Mouse (Mus musculus) thymus, postnatal 36 days (tissue): ENCODE results near the gene Fam166a.
A peak's percentile ranks its signal among the peaks of the same experiment; 100 is the strongest.

ENCODE experiments used
- DNase-seq, 2 experiments: peaks; one replicate each; pipeline ENCODE4 v3.0.0; 2022; ENCODE audit warnings: mixed read lengths in 2 of 2

Fam166a gene

DNA sequence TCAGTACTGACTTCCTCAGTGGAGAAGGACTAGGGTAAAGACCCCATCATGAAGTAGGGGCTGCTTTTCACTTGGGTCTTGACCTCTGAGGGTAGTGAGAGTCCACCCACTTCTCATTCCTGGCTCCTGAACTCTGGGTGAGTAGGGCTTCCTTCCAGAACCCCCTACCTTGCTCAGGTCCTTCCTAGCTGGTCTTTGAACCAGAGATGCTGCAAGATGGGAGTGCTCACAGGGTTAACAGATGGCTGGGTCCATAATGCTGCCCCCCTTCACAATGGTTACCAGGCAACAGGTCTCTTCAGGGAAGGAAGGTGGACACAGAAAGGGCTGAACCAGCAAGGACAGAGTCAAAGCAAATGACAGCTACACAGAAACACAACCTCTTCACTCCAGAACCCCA lies at the start of gene Fam166a:
Fam166a (plus strand) TSS at position 301 of the 400 bp plus-strand sequence.
- DNase-seq: no peak

DNA sequence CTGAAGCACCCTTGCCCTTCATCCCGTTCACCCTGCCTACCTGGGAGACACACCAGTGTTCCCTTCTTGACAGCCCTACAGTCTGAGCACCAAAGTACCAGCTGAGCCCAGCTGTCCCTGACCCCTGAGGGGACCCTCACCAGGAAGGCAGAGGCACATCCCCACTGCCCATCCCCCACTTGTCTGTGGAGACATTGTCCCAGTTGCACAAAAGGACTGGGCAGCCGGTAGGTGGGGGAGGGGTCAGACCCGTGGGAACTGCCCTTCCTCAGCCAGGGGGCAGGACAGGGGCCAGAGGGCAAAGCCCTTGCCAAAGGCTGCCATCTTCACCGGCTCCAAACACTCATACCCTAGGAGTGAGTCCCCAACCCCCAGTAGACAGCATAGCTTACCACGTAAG lies 48.8 kb upstream of the Fam166a start:
- DNase-seq: no peak

DNA sequence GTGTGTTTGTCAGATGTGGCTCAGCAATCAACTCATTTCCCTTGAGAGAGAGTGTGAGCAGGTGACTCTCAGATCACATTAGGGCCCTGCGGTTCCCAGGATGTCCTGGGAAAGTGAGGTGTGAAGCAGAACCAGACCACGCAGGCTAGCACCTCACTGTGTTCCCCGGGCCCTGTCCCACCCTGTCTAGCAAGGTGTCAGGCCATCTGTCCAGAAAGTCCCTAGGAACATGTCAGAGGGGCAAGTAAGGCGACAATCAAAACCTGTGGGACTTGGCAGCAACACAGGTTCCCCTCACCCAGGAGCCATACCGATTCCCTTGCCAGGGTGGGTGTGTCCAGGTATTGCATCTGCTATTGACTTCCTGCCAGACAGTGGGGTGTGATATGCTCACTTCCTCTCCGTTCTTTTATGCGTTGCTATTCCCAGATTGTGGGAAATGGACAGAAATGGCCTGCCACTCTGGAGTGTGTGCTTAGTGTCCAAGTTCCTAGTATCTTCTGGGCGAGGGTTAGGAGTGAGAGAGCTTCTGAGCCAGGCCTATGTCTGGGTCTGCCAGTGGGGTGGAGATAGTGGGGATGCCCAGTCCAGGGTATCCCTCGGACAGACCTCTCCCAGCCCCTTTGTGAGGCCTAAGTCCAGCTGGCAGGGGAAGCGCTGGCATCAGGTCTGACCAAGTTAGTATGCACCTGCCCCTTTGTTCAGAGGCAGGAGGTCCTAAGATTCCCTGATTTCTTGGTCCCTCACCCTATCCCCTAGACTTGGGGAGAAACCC lies 48.0 kb upstream of the Fam166a start:
- DNase-seq: no peak

DNA sequence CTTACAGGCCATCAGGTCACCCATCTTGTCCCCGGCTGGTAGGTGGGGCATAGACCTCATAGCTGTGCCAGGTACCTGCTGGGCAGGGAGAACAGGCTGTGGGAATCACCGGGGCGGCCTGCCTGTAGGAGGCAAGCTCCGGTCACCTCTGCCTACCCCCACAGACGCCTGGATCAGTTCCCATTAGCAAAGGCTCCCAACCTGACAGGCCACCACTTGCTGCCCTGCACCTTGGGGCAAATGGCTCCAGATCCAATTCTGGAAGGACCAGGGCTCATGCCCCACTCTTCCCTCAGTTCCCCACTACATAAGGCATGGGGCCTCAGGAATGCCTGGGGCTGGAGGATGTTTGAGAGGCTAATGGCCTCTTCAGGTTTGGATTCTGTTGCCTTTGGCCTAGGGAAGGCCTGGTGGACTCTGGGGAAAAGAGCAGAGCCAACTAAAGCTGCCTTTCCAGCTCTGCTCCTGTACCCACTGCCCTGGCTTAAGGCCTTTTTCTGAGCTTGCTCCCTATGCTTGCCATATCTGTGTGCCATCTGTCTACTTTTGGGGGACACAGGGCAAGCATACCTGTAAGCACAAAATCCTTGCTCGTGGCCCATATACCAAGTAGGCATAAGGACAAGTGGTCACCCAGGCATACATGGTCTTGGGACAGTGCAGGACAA lies 47.3 kb upstream of the Fam166a start:
- no peak for DNase-seq

DNA sequence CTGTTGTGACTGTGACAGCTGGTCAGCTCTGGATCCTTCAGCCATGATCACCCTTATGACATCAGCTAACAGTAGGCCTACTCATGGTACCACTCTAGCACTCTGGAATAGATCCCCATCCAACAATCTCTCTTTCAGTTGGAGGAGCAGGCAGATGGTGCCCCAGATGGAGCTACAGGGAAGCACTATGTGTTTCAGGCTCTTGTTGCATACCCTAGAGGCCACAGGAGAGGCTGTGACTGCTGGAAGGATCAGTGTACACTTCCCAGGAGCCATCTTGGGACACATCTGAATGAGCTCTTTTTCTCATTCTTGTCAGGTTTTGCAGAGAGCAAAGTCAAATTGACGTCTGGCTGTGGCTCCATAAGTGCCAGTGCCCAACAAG lies 46.8 kb upstream of the Fam166a start:
- DNase-seq: no peak

DNA sequence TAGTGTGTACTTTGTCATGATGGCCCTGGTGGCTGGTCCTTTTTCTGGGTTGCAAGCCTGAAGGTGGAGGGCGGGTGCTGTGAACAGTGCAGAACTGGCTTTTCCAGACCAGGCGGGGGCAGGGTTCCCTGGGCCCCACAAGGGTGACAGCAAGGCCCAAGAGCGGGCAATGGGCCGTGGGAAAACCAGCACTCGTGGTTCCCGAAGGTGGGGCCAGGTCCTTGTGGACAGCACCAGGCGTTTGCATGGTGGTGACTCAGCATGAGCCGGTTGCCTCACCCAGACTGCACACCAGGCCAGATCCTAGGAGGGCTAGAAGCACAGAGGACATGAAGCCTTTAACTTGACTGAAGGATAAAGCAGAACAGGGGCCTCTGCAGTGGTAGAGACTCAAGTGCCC lies 45.9 kb upstream of the Fam166a start:
- DNase-seq: no peak

DNA sequence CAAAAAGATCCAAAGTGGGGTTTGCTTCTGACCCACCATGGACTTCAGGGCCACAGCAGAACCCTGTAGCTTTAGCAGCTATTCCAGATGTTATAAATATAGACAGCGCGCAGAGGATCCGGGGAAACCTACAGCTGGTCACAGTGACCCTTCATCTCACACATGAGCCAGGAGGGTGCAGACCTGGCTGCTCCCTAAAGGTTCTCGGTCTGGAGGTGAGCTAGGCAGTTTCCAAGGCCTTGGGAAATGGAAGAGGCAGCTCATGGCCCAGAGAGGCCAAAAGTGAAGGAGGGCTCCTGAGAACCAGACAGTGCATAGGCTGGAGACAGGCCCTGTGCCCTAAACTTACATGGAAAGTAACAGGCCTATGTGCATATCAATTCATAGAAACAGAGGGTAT lies 44.7 kb upstream of the Fam166a start:
- DNase-seq: no peak

DNA sequence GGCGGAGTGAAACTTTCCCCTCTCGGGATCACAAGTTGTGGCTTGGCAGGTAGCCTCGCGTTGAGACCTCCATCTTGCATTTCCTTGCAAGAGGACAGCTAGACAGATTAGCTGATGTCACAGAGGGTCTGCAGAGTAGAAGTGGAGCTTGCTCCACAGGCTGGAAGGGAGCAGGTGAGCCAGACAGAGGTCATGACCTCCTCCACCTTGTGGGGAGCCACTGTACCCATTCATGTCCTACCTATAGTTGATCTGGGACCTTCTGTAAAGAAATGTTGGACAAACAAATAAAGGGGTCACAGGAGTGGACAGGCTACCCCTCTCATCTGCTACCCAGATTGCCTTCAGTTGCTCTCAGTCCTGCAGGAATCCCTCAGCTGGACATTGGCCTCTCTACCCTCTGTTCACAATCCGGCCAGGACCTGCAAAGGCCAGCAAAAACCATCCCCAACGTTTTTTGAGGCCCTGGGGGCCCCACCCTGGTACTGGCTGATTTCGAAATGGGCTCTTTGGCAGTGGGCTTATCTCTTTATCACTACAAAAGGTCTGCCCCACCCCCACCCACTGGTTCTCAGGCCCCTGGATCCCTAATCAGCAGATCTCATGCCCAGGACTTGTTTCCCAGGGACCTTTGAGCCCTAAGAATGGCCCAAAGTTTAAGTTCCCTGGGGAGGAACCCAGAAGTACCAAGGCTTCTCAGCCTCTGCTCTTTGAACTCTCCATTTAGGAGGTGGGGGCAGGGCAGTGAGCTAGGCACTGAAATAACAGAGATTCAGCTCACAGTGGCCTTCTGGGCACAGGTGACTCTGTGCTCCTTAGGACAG lies 43.5 kb upstream of the Fam166a start:
- no peak for DNase-seq

DNA sequence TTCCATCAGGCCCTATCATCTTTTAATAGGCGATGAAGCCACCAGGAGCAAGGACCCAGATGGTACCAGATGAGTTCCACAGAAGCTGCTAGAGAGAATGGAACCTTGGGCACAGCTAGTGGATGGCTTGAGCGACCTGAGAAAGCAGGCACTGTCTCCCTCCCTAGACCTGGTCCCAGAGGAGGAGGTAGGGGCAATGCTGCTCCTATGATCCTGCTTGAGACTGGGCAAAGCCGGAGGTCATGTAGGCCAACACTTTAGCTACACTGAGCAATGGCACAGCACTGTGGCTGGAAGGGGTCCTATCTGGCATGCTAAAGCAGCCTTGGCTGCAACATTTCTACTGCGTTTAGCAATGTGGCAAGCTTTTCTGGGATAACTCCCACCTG lies 42.9 kb upstream of the Fam166a start:
- DNase-seq: no peak

DNA sequence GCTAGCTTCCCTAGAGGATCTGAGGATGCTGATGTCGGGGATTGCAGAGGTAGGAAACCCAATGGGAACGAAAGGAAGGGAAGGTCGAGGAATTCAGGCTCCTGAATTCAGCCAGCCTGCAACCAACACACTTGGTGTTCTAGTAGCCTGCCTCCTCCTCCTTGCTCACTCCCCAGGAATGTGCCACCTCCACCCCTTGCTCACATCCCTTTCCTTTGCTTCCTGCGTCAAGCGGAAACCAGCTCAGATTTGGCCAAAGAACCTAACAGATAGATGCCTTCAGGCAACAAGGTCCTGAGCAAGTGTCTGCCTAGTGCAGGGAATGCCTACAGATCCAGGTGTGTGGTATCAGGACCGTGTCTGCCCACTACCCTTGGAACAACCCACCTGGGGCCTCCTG lies 42.0 kb upstream of the Fam166a start:
- no peak for DNase-seq

DNA sequence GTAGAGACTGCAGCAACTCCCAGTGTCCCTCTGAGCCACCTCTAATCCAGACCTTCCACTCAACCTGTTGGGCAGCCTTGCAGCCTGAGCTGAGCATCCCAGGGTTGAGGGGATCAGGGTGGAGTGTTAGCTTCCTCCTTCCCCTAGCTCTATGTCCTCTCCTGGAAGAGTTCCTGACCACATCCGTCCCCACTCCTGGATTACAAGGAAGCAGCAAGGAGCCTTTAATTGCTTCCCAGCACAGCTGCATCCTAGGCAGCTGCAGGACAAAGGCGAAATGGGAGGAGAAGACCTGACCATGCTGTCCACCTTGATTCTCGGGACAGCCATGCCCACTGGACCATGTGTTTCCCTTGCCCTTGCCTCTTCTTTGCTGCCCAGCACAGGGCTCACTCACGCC lies 41.5 kb upstream of the Fam166a start:
- DNase-seq: no peak

DNA sequence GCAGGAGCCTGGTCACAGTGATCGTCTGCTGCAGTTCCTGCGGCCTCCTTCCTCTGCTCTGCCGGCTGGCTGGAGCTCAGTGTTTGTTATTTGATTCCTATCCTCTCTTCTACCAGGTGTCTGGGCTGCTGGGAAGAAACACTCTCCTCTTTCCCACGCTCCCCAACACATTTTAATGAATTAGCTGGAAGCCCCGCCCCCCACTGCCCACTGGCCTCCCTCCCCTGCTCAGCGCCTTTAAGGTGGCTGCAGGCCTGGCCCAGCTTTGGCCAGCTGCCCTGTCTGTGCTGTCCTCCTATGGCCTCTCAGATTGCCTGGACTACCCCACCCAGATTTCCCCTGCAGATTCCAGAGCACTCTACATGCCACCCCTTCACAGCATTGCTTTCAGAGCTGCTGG lies 40.9 kb upstream of the Fam166a start:
- no peak for DNase-seq

DNA sequence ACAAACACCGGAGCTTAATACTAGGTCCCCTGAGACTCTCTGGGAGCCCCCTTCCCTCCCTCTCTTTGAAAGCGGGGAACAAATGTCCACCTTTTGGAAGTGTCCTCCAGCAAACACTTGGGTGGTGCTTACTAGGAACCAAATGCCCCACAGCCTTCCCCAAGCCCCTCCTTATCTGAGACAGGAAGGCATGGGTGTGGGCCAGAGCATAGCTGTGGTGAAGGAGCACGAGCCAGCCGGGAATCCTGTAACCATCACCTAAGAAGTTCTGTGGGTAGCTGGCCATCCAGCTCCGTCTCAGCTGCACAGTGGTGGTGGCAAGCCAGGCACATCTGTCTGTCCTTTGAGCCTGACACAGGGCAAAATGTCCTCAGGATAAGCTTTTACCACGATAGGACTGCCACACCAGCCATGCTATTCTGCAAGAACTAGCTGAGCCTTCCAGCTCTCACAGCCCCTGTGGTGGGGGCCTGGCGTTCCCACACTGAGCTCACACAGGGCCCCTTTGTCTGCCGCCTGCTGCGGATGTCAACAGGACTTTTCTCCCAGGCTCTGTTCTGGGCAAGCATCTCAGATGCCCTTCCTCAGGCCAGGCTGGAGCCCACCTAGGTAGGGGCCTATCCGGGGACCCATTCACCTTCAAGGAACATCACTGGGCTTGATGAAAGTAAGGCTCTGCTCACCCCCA lies 40.1 kb upstream of the Fam166a start:
- no peak for DNase-seq

DNA sequence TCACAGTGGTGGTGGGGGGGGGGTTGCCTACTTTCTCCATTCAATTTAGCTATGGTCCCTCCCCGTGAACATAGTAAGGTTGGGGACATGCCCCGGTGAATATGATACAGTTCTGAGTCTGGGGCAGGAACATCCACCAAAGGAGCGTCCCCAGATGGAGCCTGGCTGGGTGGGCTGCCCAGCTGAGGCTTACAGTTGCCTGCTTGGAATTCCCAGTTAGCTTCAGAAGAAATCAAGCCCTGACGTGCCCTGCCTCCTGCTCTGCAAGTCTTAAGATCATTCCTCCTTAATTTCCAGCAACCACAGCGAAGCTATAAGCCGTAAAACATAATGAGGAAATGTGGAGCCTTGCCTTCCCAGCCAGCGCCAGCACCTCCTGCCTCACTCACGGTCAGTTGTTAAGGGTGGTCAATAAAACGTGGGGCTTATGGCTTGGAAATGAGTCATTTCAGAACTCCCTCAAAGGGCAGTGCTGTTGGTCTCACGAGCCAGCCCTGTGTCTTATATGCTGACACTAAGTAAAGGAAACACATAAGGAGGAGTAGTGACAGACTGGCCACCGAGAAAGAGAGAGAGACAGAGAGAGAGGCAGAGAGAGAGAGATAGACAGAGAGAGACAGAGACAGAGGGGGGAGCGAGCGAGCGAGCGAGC lies 38.9 kb upstream of the Fam166a start:
- no peak for DNase-seq

DNA sequence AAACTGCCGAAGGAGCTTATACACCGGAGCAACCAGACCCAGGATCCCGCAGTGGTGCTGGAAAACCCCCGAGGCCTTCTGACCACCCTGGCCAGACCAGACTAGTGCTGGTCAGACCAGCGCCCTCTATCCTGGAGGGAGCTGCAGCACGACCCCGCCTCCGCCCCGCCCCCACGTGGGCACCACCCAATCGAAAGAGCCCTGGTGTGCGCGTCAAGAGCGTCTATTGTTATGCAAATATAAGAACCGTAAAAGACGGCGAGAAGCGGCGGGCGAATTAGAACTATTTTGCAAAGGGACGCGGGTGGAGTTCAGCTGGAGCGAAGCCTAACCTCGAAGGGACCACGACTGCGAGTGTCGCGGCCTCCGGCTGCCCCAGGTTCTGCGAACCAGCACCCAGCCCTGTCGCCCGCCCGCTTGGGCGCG lies 38.1 kb upstream of the Fam166a start, which contains the start of gene Nrarp:
Nrarp (plus strand) TSS at position 281 of the 426 bp plus-strand sequence.
- DNase-seq: peak; percentile 90 to 92

DNA sequence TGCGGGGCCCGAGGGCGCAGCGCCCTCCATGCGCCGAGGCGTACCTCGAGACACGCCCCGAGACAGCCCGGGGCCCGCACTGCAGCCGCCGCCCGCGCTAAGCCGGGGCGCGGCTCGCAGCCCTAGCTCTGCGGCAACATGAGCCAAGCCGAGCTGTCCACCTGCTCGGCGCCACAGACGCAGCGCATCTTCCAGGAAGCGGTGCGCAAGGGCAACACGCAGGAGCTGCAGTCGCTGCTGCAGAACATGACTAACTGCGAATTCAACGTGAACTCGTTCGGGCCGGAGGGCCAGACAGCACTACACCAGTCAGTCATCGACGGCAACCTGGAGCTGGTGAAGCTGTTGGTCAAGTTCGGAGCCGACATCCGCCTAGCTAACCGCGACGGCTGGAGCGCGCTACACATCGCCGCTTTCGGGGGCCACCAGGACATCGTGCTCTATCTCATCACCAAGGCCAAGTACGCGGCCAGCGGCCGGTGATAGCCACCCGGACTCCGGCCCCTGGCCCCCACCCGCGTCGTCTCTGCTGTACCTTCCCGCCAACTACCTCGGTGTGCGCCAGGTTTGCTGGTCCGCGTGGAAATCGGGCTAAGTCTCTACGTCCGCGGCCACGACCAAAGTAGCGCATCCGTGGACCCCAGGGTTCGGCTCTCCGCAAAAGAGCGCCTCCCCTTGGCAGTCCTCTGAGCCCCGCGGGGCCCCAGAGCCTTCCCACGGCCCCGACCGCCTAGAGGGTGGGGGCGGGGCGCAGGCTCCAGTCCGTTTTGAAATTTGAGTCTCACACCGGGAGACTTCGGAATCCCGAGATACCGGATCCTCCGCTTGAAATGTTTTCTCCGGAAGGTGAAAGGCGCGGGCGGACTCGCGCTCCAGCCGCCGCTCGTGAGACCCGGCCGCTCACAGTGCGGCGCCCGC lies 37.3 kb upstream of the Fam166a start:
- DNase-seq: peak; percentile 59 to 69

DNA sequence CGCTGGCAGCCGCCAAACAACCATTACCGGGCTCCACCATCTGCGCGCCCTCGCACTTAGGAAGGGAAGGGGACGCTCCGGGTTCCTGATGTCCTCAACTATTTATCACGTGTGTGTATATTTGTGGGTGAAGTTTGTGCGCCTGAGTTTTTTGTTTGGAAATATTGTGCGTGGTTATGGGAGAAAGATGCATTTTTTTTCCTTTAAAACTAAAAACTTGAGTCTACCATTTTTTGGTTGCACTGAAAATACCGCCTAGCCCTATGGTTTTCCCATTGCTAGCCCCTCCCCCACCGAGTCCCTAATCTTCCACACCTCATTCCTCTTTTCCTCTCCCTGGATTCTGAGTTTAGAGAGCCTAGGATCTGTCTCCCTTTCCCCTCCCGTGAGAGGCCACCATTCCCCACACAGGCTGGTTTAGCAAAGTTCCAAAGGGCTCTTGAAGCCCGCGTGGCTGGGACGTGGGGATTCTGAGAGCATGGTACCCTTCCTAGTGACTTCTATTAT lies 36.6 kb upstream of the Fam166a start:
- no peak for DNase-seq

DNA sequence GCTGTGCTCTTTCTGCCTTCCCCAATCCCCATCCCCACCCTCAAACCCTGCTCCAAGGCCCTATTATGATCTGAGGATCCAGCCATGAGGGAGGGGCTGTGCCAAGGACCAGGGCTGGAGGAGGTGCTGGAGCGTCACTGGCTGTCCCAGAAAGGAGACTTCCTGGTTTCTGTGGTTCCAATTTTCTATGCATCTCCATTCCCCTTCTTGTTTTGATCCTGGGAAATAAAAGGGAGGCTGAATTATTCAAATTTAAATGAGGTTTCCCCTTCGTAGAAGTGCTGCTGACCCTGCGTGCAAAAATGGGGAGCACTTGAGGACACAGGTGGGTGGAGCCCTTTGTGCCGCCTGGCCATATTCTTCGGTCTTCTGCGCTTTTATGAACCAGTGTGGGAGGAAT lies 35.9 kb upstream of the Fam166a start:
- no peak for DNase-seq

DNA sequence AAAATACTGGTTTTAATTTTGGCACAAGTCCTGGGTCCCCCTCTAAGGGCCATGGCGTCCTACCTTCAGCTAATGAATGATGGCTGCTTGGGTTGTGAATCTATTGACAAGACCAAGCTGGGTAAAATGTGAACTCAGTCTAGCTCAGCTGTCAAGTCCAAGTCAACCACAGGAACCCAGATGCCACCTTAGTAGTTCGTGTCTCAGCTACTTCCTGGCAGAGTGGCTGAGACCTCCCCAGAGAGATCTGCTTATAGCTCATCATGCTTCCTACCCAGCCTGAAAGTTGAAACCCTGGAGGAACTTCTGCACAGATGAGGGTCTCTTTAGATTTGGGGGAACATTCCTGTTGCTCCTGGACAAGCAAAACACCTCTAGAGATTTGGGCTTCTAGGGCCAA lies 35.2 kb upstream of the Fam166a start:
- DNase-seq: peak; percentile 21 to 44

DNA sequence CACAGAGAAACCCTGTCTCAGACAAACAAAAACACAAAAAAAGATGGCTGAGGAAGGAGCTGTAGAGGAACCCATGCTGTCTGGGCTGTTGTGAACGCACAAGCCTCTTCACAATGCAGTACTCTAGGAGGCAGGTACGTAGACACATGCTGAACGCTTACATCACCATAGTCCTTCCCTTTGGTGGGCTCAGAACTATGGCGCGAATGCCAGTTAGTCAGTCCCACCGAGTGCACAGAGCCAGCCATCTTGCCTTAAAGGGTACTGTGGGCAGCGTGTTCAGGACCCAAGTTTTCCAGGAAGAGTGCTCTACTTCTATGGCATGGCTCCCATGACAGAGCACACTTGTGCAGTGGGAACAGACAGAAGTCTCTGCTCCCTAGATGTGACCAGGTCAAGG lies 34.0 kb upstream of the Fam166a start:
- no peak for DNase-seq
